Mouse (Mus musculus) neural tube, embryonic 11.5 days (tissue): ENCODE measurements at regions not wholly inside any gene's neighbourhood (a gene's known extent, or its start where the extent isn't known, plus 50 kb on each side); places are given as distances from the start of the nearest gene placed in this dataset. TPM values are rescaled to one million over a fixed set of nuclear protein-coding genes. Genes with fewer than 3 reads are reported as not detected.

Source experiments
- ATAC-seq: fragments of 200-750 bp; cut with Nextera tagmentation; 2 replicates; pipeline ENCODE4 v1.8.0; 2017; ENCODE audit warnings: moderate number of reproducible peaks, mild to moderate bottlenecking, moderate TSS enrichment, moderate library complexity; ENCODE audit not compliant: insufficient read depth, low FRiP score, low TSS enrichment
- DNase-seq: peaks from one replicate; pipeline ENCODE4 v3.0.0-alpha.2; 2015; ENCODE audit warnings: low spot score
- H3K27ac ChIP-seq: fragments of 300-500 bp; sonication (generic); 2 replicates; pipeline ENCODE4 v1.5.1; 2014; ENCODE audit warnings: low read depth, mild to moderate bottlenecking, low read length
- H3K27me3 ChIP-seq: fragments of 300-500 bp; sonication (generic); 2 replicates; pipeline ENCODE4 v1.6.1; 2014; ENCODE audit warnings: mild to moderate bottlenecking, low read length, mixed read lengths; ENCODE audit not compliant: control insufficient read depth, insufficient read depth
- H3K36me3 ChIP-seq: fragments of 300-500 bp; sonication (generic); 2 replicates; pipeline ENCODE4 v1.6.1; 2014; ENCODE audit warnings: mild to moderate bottlenecking, low read length, moderate library complexity, mixed read lengths; ENCODE audit not compliant: control insufficient read depth, insufficient read depth
- H3K4me1 ChIP-seq: fragments of 300-500 bp; sonication (generic); 2 replicates; pipeline ENCODE4 v1.6.1; 2014; ENCODE audit warnings: low read length, mixed read lengths; ENCODE audit not compliant: control insufficient read depth, insufficient read depth
- H3K4me2 ChIP-seq: fragments of 300-500 bp; sonication (generic); 2 replicates; pipeline ENCODE4 v1.6.1; 2014; ENCODE audit warnings: low read depth, mild to moderate bottlenecking, moderate library complexity
- H3K4me3 ChIP-seq: fragments of 300-500 bp; sonication (generic); 2 replicates; pipeline ENCODE4 v1.5.1; 2014; ENCODE audit warnings: low read depth, low read length
- H3K9ac ChIP-seq: fragments of 300-500 bp; sonication (generic); 2 replicates; pipeline ENCODE4 v1.6.1; 2014; ENCODE audit warnings: mild to moderate bottlenecking, low read length
- H3K9me3 ChIP-seq: fragments of 300-500 bp; sonication (generic); 2 replicates; pipeline ENCODE4 v1.6.1; 2016; ENCODE audit warnings: low read length; ENCODE audit not compliant: control insufficient read depth
- WGBS: fragments of 180-500 bp; shearing (Covaris S2); extraction: QIAGEN DNeasy Blood & Tissue Kit; methylation state at CpG from one replicate; pipeline ENCODE4 v1.1.7; 2014; 5-methylcytosine and 5-hydroxymethylcytosine counted together
- microRNA-seq: library from miRNA; unstranded; fragments of <30 nt; microRNA quantifications from one replicate; pipeline ENCODE4, GENCODE M21; 2016

DNA sequence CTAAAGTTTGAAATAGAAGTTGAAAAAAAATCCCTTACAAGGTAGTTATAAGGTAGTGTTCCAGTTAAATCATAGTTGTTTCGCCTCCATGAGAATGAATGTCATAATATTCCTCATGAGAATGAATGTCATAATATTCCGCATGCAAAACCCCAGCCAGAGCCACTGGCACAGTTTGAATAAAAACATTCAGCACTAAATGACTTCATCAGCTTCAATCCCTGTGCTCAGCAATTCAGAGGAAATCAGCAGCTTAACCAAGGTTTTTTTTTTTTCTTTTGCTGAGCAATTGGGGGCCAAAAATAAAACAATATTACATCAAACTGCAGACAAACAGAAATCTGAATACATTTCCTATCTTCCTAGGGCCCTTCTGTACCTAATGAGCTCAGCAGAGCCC, 102.7 kb upstream of the Slc24a2 start:
- DNase-seq (no peak), ATAC-seq (no peak)
- Histone ChIP-seq H3K4me2 (no peak overlapping the region), H3K9ac (no peak overlapping the region), H3K4me3 (no peak overlapping the region), H3K27me3 (no peaks in the 10 kb centered on the region), H3K4me1 (no peaks in the 10 kb centered on the region), H3K36me3 (no peaks in the 10 kb centered on the region), H3K9me3 (no peaks in the 10 kb centered on the region), H3K27ac (no peak overlapping the region)
- WGBS, result 83% methylated on average over 2 of the region's 2 CpGs

DNA sequence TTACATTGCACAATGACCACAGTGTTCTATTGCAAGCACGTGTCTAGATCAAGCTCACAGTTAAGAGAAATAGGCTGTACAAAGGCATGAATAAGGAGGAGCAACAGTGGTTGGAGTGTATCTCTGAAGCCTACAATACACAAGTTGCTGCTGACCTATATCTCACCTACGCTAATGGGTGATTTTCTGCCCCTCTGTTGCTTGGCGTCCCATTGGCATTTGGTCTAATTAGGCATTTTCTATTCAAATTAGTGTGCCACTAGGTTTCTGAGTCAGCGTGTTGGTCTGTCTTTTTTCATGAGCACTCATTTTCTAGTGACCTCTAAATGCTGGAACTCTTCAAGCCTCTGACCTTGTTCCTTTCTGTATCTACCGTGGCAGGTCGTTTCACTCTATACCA, 98.9 kb upstream of the Slc24a2 start:
- no peaks in the 10 kb centered on the region for H3K9me3 ChIP-seq
- H3K4me2 ChIP-seq, result no peak overlapping the region
- H3K4me1 ChIP-seq, result no peaks in the 10 kb centered on the region
- no peaks in the 10 kb centered on the region for H3K36me3 ChIP-seq
- no peaks in the 10 kb centered on the region for H3K27me3 ChIP-seq
- H3K9ac ChIP-seq, result no peak overlapping the region
- ATAC-seq (no peak), DNase-seq (no peak)
- H3K27ac ChIP-seq, result no peak overlapping the region
- WGBS, result 74% methylated on average over 6 of the region's 6 CpGs
- H3K4me3 ChIP-seq, result no peak overlapping the region

DNA sequence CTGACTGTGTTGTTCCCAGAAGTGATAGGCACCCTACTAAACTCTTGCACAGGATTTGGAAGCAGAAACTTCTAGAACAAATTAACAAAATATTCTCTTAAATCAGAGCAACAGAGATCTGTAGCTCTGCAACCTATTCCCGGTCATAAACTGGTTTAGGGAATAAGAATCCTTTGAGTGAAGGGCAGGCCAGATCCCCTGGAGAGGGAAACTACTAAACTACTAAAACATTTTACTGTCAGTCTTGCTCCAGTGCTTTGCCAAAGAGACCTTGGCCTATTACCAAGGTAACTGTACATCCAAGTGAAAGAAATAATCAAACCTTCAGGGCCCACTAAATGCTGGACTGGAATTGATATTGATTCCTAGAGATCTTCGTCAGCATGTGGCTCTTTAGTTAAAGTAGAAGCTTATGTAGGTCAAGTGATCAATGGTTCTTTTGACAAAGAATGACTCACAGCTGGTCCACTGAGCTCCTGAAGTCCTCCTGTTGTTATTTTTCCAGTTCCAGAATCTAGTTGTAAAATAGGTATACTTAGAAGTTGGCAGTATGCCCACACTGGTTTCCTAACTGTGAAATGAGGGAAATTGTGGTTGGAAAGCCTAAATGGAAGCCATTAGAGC, 91.6 kb upstream of the Slc24a2 start:
- DNase-seq, result no peak
- Histone ChIP-seq H3K4me1 (no peaks in the 10 kb centered on the region), H3K4me3 (no peak overlapping the region), H3K27me3 (no peaks in the 10 kb centered on the region), H3K4me2 (no peak overlapping the region), H3K9me3 (no peaks in the 10 kb centered on the region), H3K36me3 (no peaks in the 10 kb centered on the region), H3K27ac (no peak overlapping the region), H3K9ac (no peak overlapping the region)
- ATAC-seq, result no peak
- WGBS, result 77% methylated on average over 2 of the region's 2 CpGs

DNA sequence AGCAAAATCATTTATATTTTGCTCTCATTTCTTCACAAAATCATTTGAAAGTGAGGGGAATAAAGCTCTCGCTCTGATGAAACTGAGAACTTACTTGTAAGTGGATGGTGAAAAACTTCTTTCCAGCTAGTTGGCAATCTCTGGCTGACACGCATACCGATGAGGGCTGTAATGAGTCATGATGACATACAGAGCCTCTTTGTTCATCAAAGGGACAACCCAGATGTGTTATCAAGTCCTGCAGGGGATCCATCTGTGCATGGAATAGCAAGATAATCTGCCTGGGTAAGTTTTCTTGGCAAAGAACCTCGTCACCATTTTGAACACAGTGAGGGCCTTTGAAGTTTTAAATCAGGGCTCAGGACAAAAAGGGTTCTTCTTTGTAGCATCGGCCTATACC, 67.9 kb upstream of the Slc24a2 start:
- Histone ChIP-seq H3K36me3 (no peaks in the 10 kb centered on the region), H3K9ac (no peak overlapping the region), H3K27me3 (no peaks in the 10 kb centered on the region), H3K4me1 (no peaks in the 10 kb centered on the region), H3K4me3 (no peak overlapping the region), H3K27ac (no peak overlapping the region), H3K4me2 (no peak overlapping the region), H3K9me3 (no peaks in the 10 kb centered on the region)
- 72% methylated on average over 5 of the region's 5 CpGs for WGBS
- ATAC-seq (no peak), DNase-seq (no peak)

DNA sequence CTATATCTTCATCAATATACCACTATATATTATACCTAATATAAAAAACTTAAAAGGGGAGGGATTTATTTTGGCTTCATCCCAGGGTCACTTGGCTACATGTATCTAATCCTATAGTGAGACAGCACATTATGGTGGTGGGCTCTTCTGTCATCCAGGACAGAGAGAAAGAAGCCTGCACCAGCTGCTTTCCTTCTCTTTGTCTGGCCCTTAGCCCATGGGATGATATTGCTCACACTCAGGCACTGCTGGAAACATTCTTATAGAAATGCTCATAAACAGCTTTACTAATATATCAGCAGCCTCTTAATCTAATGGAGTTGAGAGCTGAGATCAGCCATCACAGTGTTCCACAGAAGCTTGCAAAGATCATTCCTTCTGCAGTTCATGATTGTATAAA, 64.3 kb upstream of the Slc24a2 start:
- no peaks in the 10 kb centered on the region for H3K9me3 ChIP-seq
- no peak overlapping the region for H3K9ac ChIP-seq
- H3K27me3 ChIP-seq, result no peaks in the 10 kb centered on the region
- H3K27ac ChIP-seq, result no peak overlapping the region
- no peaks in the 10 kb centered on the region for H3K36me3 ChIP-seq
- H3K4me2 ChIP-seq, result no peak overlapping the region
- no peak for ATAC-seq
- no peaks in the 10 kb centered on the region for H3K4me1 ChIP-seq
- H3K4me3 ChIP-seq, result no peak overlapping the region
- no peak for DNase-seq

Small RNA genes lying in the stretch of these regions (microRNA-seq; reads per million reads assigned to microRNA genes)
- gene Gm23154, result not detected
